Mouse (Mus musculus) liver, embryonic 16.5 days (tissue): Measurements from ENCODE around the gene Plin3. TPM values are rescaled to one million over a fixed set of nuclear protein-coding genes. Genes with fewer than 3 reads are reported as not detected.
A peak's percentile ranks its signal among the peaks of the same experiment; 100 is the strongest.

Experiments used
- microRNA counts: library from miRNA; unstranded; fragments of <30 nt; microRNA quantifications from one replicate; lab custom pipeline; 2016
- microRNA-seq: library from miRNA; unstranded; fragments of <30 nt; microRNA quantifications from one replicate; pipeline ENCODE4, GENCODE M21; 2016
- polyA plus RNA-seq: library from polyadenylated mRNA; unstranded; fragments of >200 nt; fragmentation: Nextera tagmentation; extraction: Ambion mirVana; gene quantifications from 2 replicates; pipeline ENCODE4 v1.2.1, GENCODE M21; 2015

The Plin3 gene
- polyA plus RNA-seq, 1 experiment from 2014 or later: 37.6 TPM

MicroRNA genes within 50 kb of the gene (microRNA counts, 519-probe panel; counts per million panel counts)
- 2,376 counts per million, percentile 56 among the panel's probes with 10 or more counts for microRNA mmu-miR-7b (lab: Ali Mortazavi, UCI)

Small RNA genes within 50 kb of the gene (microRNA-seq; reads per million reads assigned to microRNA genes)
- gene Mir7b: 20.2 reads per million, percentile 36 among the genes with 10 or more reads in this experiment

Other genes with a start within 250 kb of the Plin3 start
- 14.1 and 15.3 TPM in 2 replicates for gene Ubxn6, start 217.8 kb downstream of the Plin3 start, polyA plus RNA-seq
- 36.1 and 37.2 TPM in 2 replicates for gene Hdgfl2, start 213.2 kb downstream of the Plin3 start, polyA plus RNA-seq
- 0.05 and 0.13 TPM in 2 replicates for gene Plin4, start 183.1 kb downstream of the Plin3 start, polyA plus RNA-seq
- 5.2 and 9.7 TPM in 2 replicates for gene Plin5, start 175.3 kb downstream of the Plin3 start, polyA plus RNA-seq
- 4.3 and 6.2 TPM in 2 replicates for gene Lrg1, start 170.9 kb downstream of the Plin3 start, polyA plus RNA-seq
- 0.81 and 1.3 TPM in 2 replicates for gene Sema6b, start 152.5 kb downstream of the Plin3 start, polyA plus RNA-seq
- gene Tnfaip8l1, start 130.4 kb downstream of the Plin3 start, polyA plus RNA-seq: 3.4 and 4.1 TPM in 2 replicates
- gene Mydgf, start 109.0 kb downstream of the Plin3 start, polyA plus RNA-seq: 56.2 and 56.4 TPM in 2 replicates
- 19.9 and 23.5 TPM in 2 replicates for gene Dpp9, start 74.0 kb downstream of the Plin3 start, polyA plus RNA-seq
- gene Fem1a, start 36.1 kb downstream of the Plin3 start, polyA plus RNA-seq: 5.2 and 5.7 TPM in 2 replicates
- 3.4 and 4.2 TPM in 2 replicates for gene Ticam1, start 16.1 kb downstream of the Plin3 start, polyA plus RNA-seq
- not detected in 2 replicates for gene Arrdc5, start 7.4 kb upstream of the Plin3 start, polyA plus RNA-seq
- gene Uhrf1, start 10.4 kb upstream of the Plin3 start, polyA plus RNA-seq: 86.0 and 89.7 TPM in 2 replicates
- 6.3 and 7.0 TPM in 2 replicates for gene Kdm4b, start 33.2 kb upstream of the Plin3 start, polyA plus RNA-seq
- gene Ptprs, start 183.6 kb upstream of the Plin3 start, polyA plus RNA-seq: 3.9 and 5.3 TPM in 2 replicates
- not detected in 2 replicates for gene Znrf4, start 219.6 kb upstream of the Plin3 start, polyA plus RNA-seq